Mouse (Mus musculus): ENCODE data around the gene Rasgrp1. TPM values are rescaled to one million over a fixed set of nuclear protein-coding genes. Genes with fewer than 3 reads are reported as not detected.

Rasgrp1 gene
- polyA plus RNA-seq, 1 experiment from 2014 or later = 0.40 TPM

GRCm38 (mm10) chr2:117262184-117262583, 80.6 kb downstream of the Rasgrp1 start:
- no peak for DNase-seq (ENCODE audit: low spot score)
- no peaks in the 10 kb centered on the region for H3K4me1 ChIP-seq
- no peaks in the 10 kb centered on the region for H3K27me3 ChIP-seq (ENCODE audit: low read depth, poor library complexity, severe bottlenecking)
- H3K36me3 ChIP-seq = peaks cover 75% of the 10 kb centered on the region
- WGBS = 90% methylated on average over 5 of the region's 5 CpGs
- no peak overlapping the region for H3K27ac ChIP-seq
- H3K9me3 ChIP-seq (replicated peaks) = no peaks in the 10 kb centered on the region
- H3K4me3 ChIP-seq = no peak overlapping the region

GRCm38 (mm10) chr2:117257617-117258016, 85.2 kb downstream of the Rasgrp1 start:
- no peak for DNase-seq (ENCODE audit: low spot score)

GRCm38 (mm10) chr2:117255415-117255814, 87.4 kb downstream of the Rasgrp1 start:
- peaks cover 37% of the 10 kb centered on the region for H3K36me3 ChIP-seq
- WGBS = 98% methylated on average over 2 of the region's 2 CpGs
- no peaks in the 10 kb centered on the region for H3K27me3 ChIP-seq (ENCODE audit: low read depth, poor library complexity, severe bottlenecking)
- H3K4me3 ChIP-seq = no peak overlapping the region
- DNase-seq (ENCODE audit: low spot score) = no peak
- no peaks in the 10 kb centered on the region for H3K9me3 ChIP-seq (replicated peaks)
- peaks cover 8% of the 10 kb centered on the region for H3K4me1 ChIP-seq
- H3K27ac ChIP-seq = no peak overlapping the region

More at GRCm38 (mm10) chr2:117257617-117258016, 85.2 kb downstream of the Rasgrp1 start:
- H3K4me1 ChIP-seq = no peaks in the 10 kb centered on the region
- H3K27ac ChIP-seq = no peak overlapping the region
- no peak overlapping the region for H3K4me3 ChIP-seq
- no peaks in the 10 kb centered on the region for H3K9me3 ChIP-seq (replicated peaks)
- 88% methylated on average over 1 of the region's 1 CpGs for WGBS
- H3K27me3 ChIP-seq (ENCODE audit: low read depth, poor library complexity, severe bottlenecking) = no peaks in the 10 kb centered on the region
- H3K36me3 ChIP-seq = peaks cover 55% of the 10 kb centered on the region

GRCm38 (mm10) chr2:117250001-117250510, 92.7 kb downstream of the Rasgrp1 start:
- under 1% methylated on average over 24 of the region's 24 CpGs for WGBS
- no peaks in the 10 kb centered on the region for H3K27me3 ChIP-seq (ENCODE audit: low read depth, poor library complexity, severe bottlenecking)
- peak overlapping the region; percentile 96 for H3K27ac ChIP-seq
- DNase-seq (ENCODE audit: low spot score) = no peak
- peaks cover 10% of the 10 kb centered on the region for H3K4me1 ChIP-seq
- H3K9me3 ChIP-seq (replicated peaks) = no peaks in the 10 kb centered on the region
- H3K36me3 ChIP-seq = peaks cover 11% of the 10 kb centered on the region
- peak overlapping the region; percentile 78 for H3K4me3 ChIP-seq

GRCm38 (mm10) chr2:117249255-117250000, 93.4 kb downstream of the Rasgrp1 start, which contains the start of gene Fam98b:
Gene Fam98b (plus strand): TSS chr2:117249739.
- WGBS = under 1% methylated on average over 33 of the region's 33 CpGs

GRCm38 (mm10) chr2:117241953-117242352, 100.8 kb downstream of the Rasgrp1 start:
- Histone ChIP-seq H3K27ac (no peak overlapping the region), H3K36me3 (no peaks in the 10 kb centered on the region), H3K9me3 (replicated peaks) (no peaks in the 10 kb centered on the region), H3K27me3 (ENCODE audit: low read depth, poor library complexity, severe bottlenecking) (no peaks in the 10 kb centered on the region), H3K4me1 (no peaks in the 10 kb centered on the region), H3K4me3 (no peak overlapping the region)
- DNase-seq (ENCODE audit: low spot score) = no peak
- 83% methylated on average over 4 of the region's 4 CpGs for WGBS

More at GRCm38 (mm10) chr2:117249255-117250000, 93.4 kb downstream of the Rasgrp1 start, which contains the start of gene Fam98b:
- H3K27ac ChIP-seq = peak within 1 kb of the TSS; percentile 96
- H3K36me3 ChIP-seq = peaks cover 11% of the 10 kb centered on the region
- peak within 1 kb of the TSS; percentile 78 for H3K4me3 ChIP-seq
- no peaks in the 10 kb centered on the region for H3K9me3 ChIP-seq (replicated peaks)
- DNase-seq (ENCODE audit: low spot score) = peak; percentile 94
- no peaks in the 10 kb centered on the region for H3K27me3 ChIP-seq (ENCODE audit: low read depth, poor library complexity, severe bottlenecking)
- H3K4me1 ChIP-seq = peaks cover 10% of the 10 kb centered on the region

- H3K4me3 ChIP-seq = no peak overlapping the region
- peak; percentile 93 for DNase-seq (ENCODE audit: low spot score)
- no peaks in the 10 kb centered on the region for H3K27me3 ChIP-seq (ENCODE audit: low read depth, poor library complexity, severe bottlenecking)
- H3K9me3 ChIP-seq (replicated peaks) = no peaks in the 10 kb centered on the region
- no peak overlapping the region for H3K27ac ChIP-seq
- no peaks in the 10 kb centered on the region; the same call in 1 of the 2 replicates for H3K4me1 ChIP-seq
- H3K36me3 ChIP-seq = no peaks in the 10 kb centered on the region
- 8% methylated on average over 13 of the region's 13 CpGs for WGBS
Observed at GRCm38 (mm10) chr2:117231257-117231656, 111.5 kb downstream of the Rasgrp1 start.

- Histone ChIP-seq H3K4me3 (no peak overlapping the region), H3K27me3 (ENCODE audit: low read depth, poor library complexity, severe bottlenecking) (no peaks in the 10 kb centered on the region), H3K36me3 (no peaks in the 10 kb centered on the region), H3K4me1 (no peaks in the 10 kb centered on the region; the same call in 1 of the 2 replicates), H3K9me3 (replicated peaks) (no peaks in the 10 kb centered on the region), H3K27ac (no peak overlapping the region)
- 92% methylated on average over 7 of the region's 7 CpGs for WGBS
- no peak for DNase-seq (ENCODE audit: low spot score)
Observed at GRCm38 (mm10) chr2:117230261-117230660, 112.5 kb downstream of the Rasgrp1 start.

Other genes starting within 250 kb of the Rasgrp1 start
- 14.9 and 17.1 TPM in 2 replicates for gene Spred1, start 221.6 kb downstream of the Rasgrp1 start, polyA plus RNA-seq (2016; fragmentation: Nextera tagmentation; extraction: Ambion mirVana)
- 18.7 and 19.2 TPM in 2 replicates for gene Fam98b, start 93.3 kb downstream of the Rasgrp1 start, polyA plus RNA-seq (2016; fragmentation: Nextera tagmentation; extraction: Ambion mirVana)

Measured in limb, embryonic 10.5 days (tissue).